Mouse (Mus musculus) liver, adult 2 months (tissue): ENCODE results near the gene Mthfd1l.

Experiments used
- CTCF ChIP-seq: fragments of 200-500 bp; IDR thresholded peaks from 2 replicates; pipeline ENCODE4 v1.5.1; 2011; ENCODE audit warnings: low read depth, low read length, control low read depth
- POLR2A ChIP-seq: fragments of 200-500 bp; IDR thresholded peaks from 2 replicates; pipeline ENCODE4 v1.6.1; 2011; ENCODE audit warnings: low read length, control low read depth; ENCODE audit not compliant: insufficient read depth; ENCODE audit errors: extremely low read depth

DNA sequence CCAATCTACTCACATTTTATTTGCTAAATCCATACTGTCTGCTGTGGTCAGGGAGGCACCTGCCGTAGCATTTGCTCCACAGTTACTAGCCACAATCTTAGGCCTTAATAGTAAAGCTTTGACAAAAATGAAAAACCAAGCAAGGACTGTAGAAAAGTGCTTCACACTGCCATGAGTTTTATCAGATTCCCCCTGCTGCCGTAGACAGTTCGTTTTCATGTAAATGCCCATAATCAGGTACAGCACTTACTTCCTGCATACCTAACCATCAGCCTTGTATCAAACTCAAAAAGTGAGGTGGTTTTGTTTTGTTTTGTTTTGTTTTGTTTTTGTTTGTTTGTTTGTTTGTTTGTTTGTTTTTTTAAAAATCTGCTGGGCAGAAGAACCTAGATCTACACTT lies 84.5 kb downstream of the Mthfd1l start:
- TF ChIP-seq POLR2A (no peak), CTCF (no peak)
